Mouse (Mus musculus) small intestine, adult 2 months (tissue): ENCODE measurements around the gene Zc2hc1b. TPM values are rescaled to one million over a fixed set of nuclear protein-coding genes. Genes with fewer than 3 reads are reported as not detected.

Source experiments
- H3K27ac ChIP-seq: fragments of 200-500 bp; 2 replicates; pipeline ENCODE4 v1.5.1; 2012; ENCODE audit warnings: low read depth, low read length, control low read depth, inconsistent platforms; ENCODE audit not compliant: insufficient read depth
- H3K27me3 ChIP-seq: fragments of 200-500 bp; 2 replicates; pipeline ENCODE4 v1.6.1; 2012; ENCODE audit warnings: mild to moderate bottlenecking, moderate library complexity, low read length, inconsistent platforms; ENCODE audit not compliant: control insufficient read depth, insufficient read depth
- H3K36me3 ChIP-seq: fragments of 200-500 bp; 2 replicates; pipeline ENCODE4 v1.6.1; 2012; ENCODE audit warnings: mild to moderate bottlenecking, low read length, control low read depth, inconsistent platforms; ENCODE audit not compliant: control insufficient read depth, insufficient read depth
- H3K4me1 ChIP-seq: fragments of 200-500 bp; 2 replicates; pipeline ENCODE4 v1.6.1; 2012; ENCODE audit warnings: low read length, inconsistent platforms, mixed read lengths; ENCODE audit not compliant: control insufficient read depth, insufficient read depth, insufficient read length
- H3K4me3 ChIP-seq: fragments of 200-500 bp; 2 replicates; pipeline ENCODE4 v1.5.1; 2012; ENCODE audit warnings: low read depth, mild to moderate bottlenecking, control low read depth, inconsistent platforms, low read length, moderate library complexity
- CTCF ChIP-seq: fragments of 200-500 bp; IDR thresholded peaks from 2 replicates; pipeline ENCODE4 v1.5.1; 2012; ENCODE audit warnings: low read depth, mild to moderate bottlenecking, control low read depth, inconsistent platforms, low read length, moderate library complexity, mixed read lengths; ENCODE audit not compliant: insufficient replicate concordance, insufficient read length; ENCODE audit errors: extremely low read depth
- POLR2A ChIP-seq: fragments of 200-500 bp; IDR thresholded peaks from 2 replicates; pipeline ENCODE4 v1.6.1; 2012; ENCODE audit warnings: low read depth, mild to moderate bottlenecking, control low read depth, inconsistent platforms, low read length, moderate library complexity
- WGBS: fragments of 180-500 bp; shearing (Covaris S2); methylation state at CpG from one replicate; pipeline ENCODE4 v1.1.7; 2018; 5-methylcytosine and 5-hydroxymethylcytosine counted together
- polyA plus RNA-seq: library from polyadenylated mRNA; depleted of rRNA; stranded (reverse); fragments of >200 nt; gene quantifications from 2 replicates; pipeline ENCODE4 v1.2.3, GENCODE M21; 2012; rRNA removed

The Zc2hc1b gene
- polyA plus RNA-seq, 1 experiment: not detected

DNA sequence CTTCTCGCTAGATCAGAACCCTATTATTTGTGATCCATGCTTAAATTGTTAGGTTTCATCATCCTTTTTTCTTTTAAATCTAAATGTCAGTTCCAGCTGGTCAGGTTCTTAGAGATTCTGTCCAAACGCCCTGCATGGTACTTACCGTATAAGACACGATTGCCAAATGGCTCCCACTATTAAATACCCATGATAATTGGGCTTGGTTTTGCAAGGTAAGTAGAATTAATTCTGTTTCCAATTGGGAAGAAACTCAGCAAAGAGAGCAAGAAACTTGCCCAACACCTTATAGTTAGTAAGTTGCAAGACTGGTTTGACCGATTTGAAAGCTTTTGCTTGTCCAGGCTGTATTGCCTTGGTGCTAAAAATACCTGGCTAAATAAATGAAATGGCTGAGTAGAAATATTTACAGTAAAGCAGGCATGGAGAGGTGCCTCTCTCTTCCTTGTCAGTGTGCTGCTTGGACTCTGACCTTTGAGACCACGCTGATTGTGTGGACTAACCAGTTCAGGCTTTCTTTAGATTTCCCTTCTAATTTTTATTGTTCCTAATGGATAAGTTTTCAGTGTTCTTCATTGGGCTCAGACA, 77.7 kb downstream of the Zc2hc1b start:
- no peak overlapping the region for H3K4me3 ChIP-seq
- H3K36me3 ChIP-seq: no peaks in the 10 kb centered on the region
- H3K27me3 ChIP-seq: no peaks in the 10 kb centered on the region
- no peak for TF ChIP-seq CTCF
- TF ChIP-seq POLR2A: no peak
- no peak overlapping the region for H3K27ac ChIP-seq
- WGBS: 46% methylated on average over 6 of the region's 6 CpGs
- H3K4me1 ChIP-seq: no peaks in the 10 kb centered on the region

Other genes starting within 250 kb of the Zc2hc1b start
- gene Stx11, start 213.7 kb downstream of the Zc2hc1b start, polyA plus RNA-seq: 1.6 and 3.3 TPM in 2 replicates
- gene Sf3b5, start 172.7 kb downstream of the Zc2hc1b start, polyA plus RNA-seq: 28.0 and 40.2 TPM in 2 replicates
- 3.6 and 4.8 TPM in 2 replicates for gene Plagl1, start 117.5 kb downstream of the Zc2hc1b start, polyA plus RNA-seq
- 3.6 and 6.0 TPM in 2 replicates for gene Ltv1, start 15.1 kb upstream of the Zc2hc1b start, polyA plus RNA-seq